Mouse (Mus musculus): Measurements from ENCODE around the gene Padi4. TPM values are rescaled to one million over a fixed set of nuclear protein-coding genes. Genes with fewer than 3 reads are reported as not detected.
A peak's percentile ranks its signal among the peaks of the same experiment; 100 is the strongest.

Padi4 gene
- total RNA-seq, 2 experiments from 2014 or later = not detected

GRCm38 (mm10) chr4:140789983-140790382 lies 15.9 kb upstream of the Padi4 start:
- no peak for DNase-seq (ENCODE audit: low spot score in 2 of 2)
- intact Hi-C loops (cut with DNase I) = loop anchor here (5.0 kb wide), 1 partner anchor 167 kb away; no protein-coding TSS in a partner anchor

- peak in 1 of 2 experiments; percentile 22 for DNase-seq (ENCODE audit: low spot score in 2 of 2)
- intact Hi-C loops (cut with DNase I) = loop anchor here (5.0 kb wide), 1 partner anchor 168 kb away; no protein-coding TSS in a partner anchor
Measured at GRCm38 (mm10) chr4:140788983-140789382, 14.9 kb upstream of the Padi4 start.

- no peak for DNase-seq (ENCODE audit: low spot score in 2 of 2)
- intact Hi-C loops (cut with DNase I) = loop anchor here (5.0 kb wide), 1 partner anchor 169 kb away; no protein-coding TSS in a partner anchor
Measured at GRCm38 (mm10) chr4:140788264-140788663, 14.2 kb upstream of the Padi4 start.

GRCm38 (mm10) chr4:140787414-140787813 lies 13.4 kb upstream of the Padi4 start:
- intact Hi-C loops (cut with DNase I) = loop anchor here (5.0 kb wide), 1 partner anchor 170 kb away; no protein-coding TSS in a partner anchor
- DNase-seq (ENCODE audit: low spot score in 2 of 2) = no peak

- DNase-seq (ENCODE audit: low spot score in 2 of 2) = no peak
- intact Hi-C loops (cut with DNase I) = loop anchor here (5.0 kb wide), 1 partner anchor 172 kb away; no protein-coding TSS in a partner anchor
Measured at GRCm38 (mm10) chr4:140785217-140785616, 11.2 kb upstream of the Padi4 start.

GRCm38 (mm10) chr4:140784292-140784945 lies 10.4 kb upstream of the Padi4 start:
- intact Hi-C loops (cut with DNase I) = no loop called here
- DNase-seq (ENCODE audit: low spot score in 2 of 2) = no peak

- no peak for DNase-seq (ENCODE audit: low spot score in 2 of 2)
- intact Hi-C loops (cut with DNase I) = no loop called here
Measured at GRCm38 (mm10) chr4:140782821-140783220, 8.8 kb upstream of the Padi4 start.

GRCm38 (mm10) chr4:140780507-140780906 lies 6.5 kb upstream of the Padi4 start:
- no peak for DNase-seq (ENCODE audit: low spot score in 2 of 2)
- intact Hi-C loops (cut with DNase I) = no loop called here

- DNase-seq (ENCODE audit: low spot score in 2 of 2) = no peak
- intact Hi-C loops (cut with DNase I) = no loop called here
Measured at GRCm38 (mm10) chr4:140779803-140780397, 5.9 kb upstream of the Padi4 start.

GRCm38 (mm10) chr4:140776623-140777022 lies 2.6 kb upstream of the Padi4 start:
- intact Hi-C loops (cut with DNase I) = no loop called here
- DNase-seq (ENCODE audit: low spot score in 2 of 2) = no peak

- intact Hi-C loops (cut with DNase I) = no loop called here
- DNase-seq (ENCODE audit: low spot score in 2 of 2) = no peak
Measured at GRCm38 (mm10) chr4:140775876-140776275, 1.8 kb upstream of the Padi4 start.

GRCm38 (mm10) chr4:140774893-140775292 lies 857 bp upstream of the Padi4 start:
- intact Hi-C loops (cut with DNase I) = no loop called here

GRCm38 (mm10) chr4:140771091-140771490 lies 2.9 kb downstream of the Padi4 start:
- intact Hi-C loops (cut with DNase I) = no loop called here
- DNase-seq (ENCODE audit: low spot score in 2 of 2) = no peak

More at GRCm38 (mm10) chr4:140774893-140775292, 857 bp upstream of the Padi4 start:
- no peak for DNase-seq (ENCODE audit: low spot score in 2 of 2)

GRCm38 (mm10) chr4:140770433-140770832 lies 3.6 kb downstream of the Padi4 start:
- intact Hi-C loops (cut with DNase I) = no loop called here
- DNase-seq (ENCODE audit: low spot score in 2 of 2) = no peak

- intact Hi-C loops (cut with DNase I) = no loop called here
- no peak for DNase-seq (ENCODE audit: low spot score in 2 of 2)
Measured at GRCm38 (mm10) chr4:140768973-140769372, 5.1 kb downstream of the Padi4 start.

GRCm38 (mm10) chr4:140765936-140766335 lies 8.1 kb downstream of the Padi4 start:
- intact Hi-C loops (cut with DNase I) = no loop called here

GRCm38 (mm10) chr4:140763158-140763557 lies 10.9 kb downstream of the Padi4 start:
- no peak for DNase-seq (ENCODE audit: low spot score in 2 of 2)
- intact Hi-C loops (cut with DNase I) = no loop called here

More at GRCm38 (mm10) chr4:140765936-140766335, 8.1 kb downstream of the Padi4 start:
- DNase-seq (ENCODE audit: low spot score in 2 of 2) = no peak

GRCm38 (mm10) chr4:140761601-140762000 lies 12.4 kb downstream of the Padi4 start:
- no peak for DNase-seq (ENCODE audit: low spot score in 2 of 2)

GRCm38 (mm10) chr4:140755811-140756210 lies 18.2 kb downstream of the Padi4 start:
- no peak for DNase-seq (ENCODE audit: low spot score in 2 of 2)
- intact Hi-C loops (cut with DNase I) = no loop called here

More at GRCm38 (mm10) chr4:140761601-140762000, 12.4 kb downstream of the Padi4 start:
- intact Hi-C loops (cut with DNase I) = no loop called here

GRCm38 (mm10) chr4:140753366-140753765 lies 20.7 kb downstream of the Padi4 start:
- intact Hi-C loops (cut with DNase I) = no loop called here
- DNase-seq (ENCODE audit: low spot score in 2 of 2) = no peak

- no peak for DNase-seq (ENCODE audit: low spot score in 2 of 2)
Measured at GRCm38 (mm10) chr4:140750328-140750727, 23.7 kb downstream of the Padi4 start.

More at GRCm38 (mm10) chr4:140750328-140750727, 23.7 kb downstream of the Padi4 start:
- intact Hi-C loops (cut with DNase I) = no loop called here

Measured in left cerebral cortex, postnatal 36 days (tissue).